Mouse (Mus musculus) spleen, postnatal 14 days (tissue): ENCODE results near the gene Rnf148.

Experiments used
- DNase-seq, 2 experiments: peaks; one replicate each; pipeline ENCODE4 v3.0.0; 2021 to 2022; ENCODE audit warnings: low spot score in 2 of 2

The Rnf148 gene

DNA sequence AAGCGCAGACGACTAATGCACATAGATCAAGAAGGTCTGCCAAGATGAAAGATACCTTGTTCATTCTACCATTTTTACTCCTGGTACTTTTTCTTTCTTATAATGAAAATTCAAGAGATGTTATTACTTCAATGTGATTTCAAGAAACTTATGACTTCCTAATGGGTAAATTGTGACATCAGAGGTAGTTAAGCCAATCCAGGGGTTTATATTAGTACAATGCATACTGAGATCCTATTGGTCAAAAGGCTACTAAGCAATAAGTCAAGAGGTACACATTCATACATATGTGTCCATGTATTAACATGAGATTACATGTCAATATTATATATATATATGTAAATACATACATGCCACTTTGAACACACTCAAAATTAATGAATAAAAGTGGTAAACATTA is at the start of gene Rnf148:
Gene Rnf148, minus strand, starts transcription at position 101 of the 400 bp plus-strand sequence.
- no peak for DNase-seq

GRCm38 (mm10) chr6:23700879-23701278 is 45.9 kb upstream of the Rnf148 start:
- DNase-seq, result no peak

GRCm38 (mm10) chr6:23678172-23678571 is 23.2 kb upstream of the Rnf148 start:
- DNase-seq, result no peak

DNA sequence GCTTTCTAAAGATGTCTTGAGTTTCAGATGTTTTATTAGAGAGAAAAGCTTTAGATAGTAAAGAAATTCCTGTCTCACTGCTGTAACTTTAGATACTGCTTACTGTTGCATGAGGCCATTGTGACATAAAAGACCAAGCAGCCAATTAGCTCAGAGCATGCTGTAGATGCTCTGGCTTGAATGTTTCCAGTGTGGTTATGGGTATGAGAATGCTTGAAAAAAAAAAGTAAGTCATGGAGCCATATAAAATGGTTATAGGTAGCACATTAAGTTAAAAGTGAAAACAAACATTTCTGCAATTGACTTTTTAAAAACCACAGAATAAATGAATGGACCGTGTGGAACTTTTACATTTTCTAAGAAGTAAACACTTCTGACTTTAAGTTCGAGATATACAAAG is 4.7 kb downstream of the Rnf148 start, which contains the start of gene Rnf133:
Gene Rnf133, minus strand, starts transcription at position 101 of the 400 bp plus-strand sequence.
- no peak for DNase-seq

DNA sequence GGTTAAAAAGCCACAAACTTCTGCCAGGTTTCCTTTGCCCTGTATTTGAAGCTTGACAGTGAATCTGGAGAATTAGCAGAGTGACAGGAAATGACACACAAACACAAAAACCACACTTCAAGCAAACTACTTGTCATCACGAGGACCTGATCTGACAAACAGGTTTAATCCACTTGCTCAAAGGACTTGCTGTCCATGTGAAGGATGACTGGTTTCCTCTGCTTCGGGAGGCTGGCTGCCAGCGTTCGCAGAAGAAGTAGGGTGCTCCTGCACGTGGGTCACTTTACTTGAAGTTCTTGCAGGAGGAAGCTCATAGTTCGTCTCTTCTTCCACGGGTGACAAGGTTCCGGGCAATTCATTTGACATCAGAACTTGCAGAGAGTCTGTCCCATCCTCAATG is 6.2 kb downstream of the Rnf148 start:
- DNase-seq, result no peak

DNA sequence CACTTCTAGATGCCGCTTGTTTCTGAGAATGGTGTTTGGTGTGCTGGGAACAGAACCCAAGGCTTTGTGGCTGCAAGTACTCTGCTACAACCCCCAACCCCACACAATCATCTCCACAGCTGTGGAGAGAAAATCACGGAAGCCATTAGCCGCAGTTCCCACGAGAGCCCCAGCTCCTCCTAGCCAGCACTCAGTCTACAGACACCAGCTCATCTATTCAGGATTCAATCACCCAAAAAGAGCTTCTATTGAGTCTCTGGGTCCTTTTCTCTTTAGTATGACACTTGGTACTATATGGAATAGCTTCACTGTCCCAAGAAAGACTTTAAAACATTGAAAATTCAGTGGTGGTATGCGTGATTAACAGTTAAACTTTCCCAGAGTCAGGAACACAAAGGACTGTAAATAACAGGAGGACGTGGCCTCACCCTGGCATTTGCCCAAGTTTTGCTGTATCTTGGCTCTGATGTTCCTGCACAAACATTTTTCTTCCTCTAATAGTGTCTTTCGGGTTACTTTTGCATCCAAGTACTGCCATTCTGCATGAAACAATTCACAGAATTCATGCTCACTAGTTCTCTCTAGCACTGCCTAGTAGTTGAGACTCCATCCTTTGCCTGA is 7.2 kb downstream of the Rnf148 start:
- no peak for DNase-seq

DNA sequence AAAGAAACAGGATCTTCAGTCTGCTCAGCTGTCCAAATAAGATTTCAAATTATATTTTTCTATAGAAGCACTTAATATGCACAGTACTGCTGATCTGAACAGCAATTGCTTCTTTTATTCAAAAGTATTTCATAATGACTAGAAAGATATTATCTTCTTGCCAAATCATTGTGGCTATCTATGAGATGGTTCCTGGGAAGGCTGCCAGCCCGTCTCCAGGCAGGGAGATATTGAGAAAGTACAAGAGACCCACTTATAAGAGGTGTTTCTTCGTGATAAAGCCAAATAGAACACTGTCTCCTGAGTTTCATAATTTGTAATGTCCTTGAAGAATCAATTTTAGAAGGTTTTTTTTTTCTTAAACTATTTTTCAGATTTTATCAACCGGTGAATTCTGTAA is 17.9 kb downstream of the Rnf148 start:
- DNase-seq, result no peak

DNA sequence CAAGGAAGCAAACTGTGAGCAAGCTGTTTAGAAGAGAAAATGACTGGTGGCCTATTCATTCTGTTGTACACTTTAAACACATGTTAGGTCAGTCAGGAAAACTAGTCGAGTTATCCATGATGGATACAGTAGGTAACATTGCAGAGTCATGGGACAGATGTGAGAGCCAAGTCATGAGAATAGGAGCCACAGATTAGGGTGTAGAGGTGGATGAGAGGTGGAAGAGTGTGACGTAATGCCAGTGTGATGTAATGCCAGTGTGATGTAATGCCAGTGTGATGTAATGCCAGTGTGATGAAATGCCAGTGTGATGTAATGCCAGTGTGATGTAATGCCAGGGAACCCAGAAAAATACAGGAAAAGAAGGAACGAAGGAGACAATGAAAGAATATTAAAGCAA is 19.7 kb downstream of the Rnf148 start:
- no peak for DNase-seq

- DNase-seq, result no peak
Measured at GRCm38 (mm10) chr6:23634016-23634415, 20.9 kb downstream of the Rnf148 start.

DNA sequence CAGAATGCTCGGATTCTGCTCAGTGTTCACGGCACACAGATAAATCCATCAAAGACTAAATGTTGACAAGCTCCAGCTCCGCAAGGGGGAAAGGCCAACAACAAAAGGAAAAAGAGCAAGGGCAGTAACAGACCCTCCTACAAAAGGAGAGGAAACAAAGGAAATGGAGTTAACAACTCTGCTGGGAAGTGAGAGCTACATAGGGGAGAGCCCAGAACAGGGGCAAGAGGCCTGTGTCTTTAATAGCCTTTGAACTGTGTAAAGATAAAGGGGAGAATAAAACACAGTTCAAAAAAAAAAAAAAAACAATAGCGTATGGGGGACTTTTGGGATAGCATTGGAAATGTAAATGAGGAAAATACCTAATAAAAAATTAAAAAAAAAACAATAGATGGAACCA is 24.5 kb downstream of the Rnf148 start:
- no peak for DNase-seq
